ENCODE assay signal across 11 mouse cellular contexts in the genomic region with DNA sequence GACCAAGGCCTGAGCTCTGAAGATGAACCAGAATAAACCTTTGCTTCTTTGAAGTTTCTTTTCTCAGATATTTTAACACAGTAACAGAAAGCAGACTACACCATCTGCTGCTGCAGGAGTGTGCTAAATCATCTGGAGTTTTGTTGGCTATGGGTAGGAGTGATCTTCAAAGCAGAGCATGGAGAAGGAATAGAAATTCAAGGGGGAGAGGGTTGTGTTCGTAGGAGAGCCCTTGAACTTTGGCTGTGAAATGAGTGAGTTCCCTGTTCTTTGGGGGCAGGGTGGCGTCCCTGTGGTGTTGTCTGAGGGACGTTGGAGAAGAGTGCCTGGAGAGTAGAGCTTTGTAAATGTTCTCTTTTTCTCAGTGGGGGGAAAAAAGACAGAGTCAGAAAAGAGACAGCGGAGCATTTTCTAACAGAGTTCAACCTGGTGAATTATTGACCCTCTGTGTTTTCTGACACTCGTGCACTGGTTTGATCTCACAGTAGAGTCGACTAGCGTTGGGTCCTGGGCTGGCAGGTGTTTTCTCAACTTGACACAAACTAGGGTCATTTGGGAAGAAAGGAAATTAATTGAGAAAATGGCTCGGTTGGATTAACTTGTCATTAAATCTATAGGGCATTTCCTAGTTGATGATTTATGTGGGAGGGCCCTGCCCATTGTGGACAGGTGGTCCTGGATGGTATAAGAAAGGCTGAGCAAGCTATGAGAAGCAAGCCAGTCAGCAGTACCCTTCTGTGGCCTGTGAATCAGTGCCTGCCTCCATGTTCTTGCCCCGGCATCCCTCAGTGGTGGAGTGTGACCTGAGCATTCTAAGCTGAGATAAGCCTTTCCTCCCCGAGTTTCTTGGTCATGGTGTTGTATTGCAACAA. TPM values are rescaled to one million over a fixed set of nuclear protein-coding genes. Genes with fewer than 3 reads are reported as not detected.
A peak's percentile ranks its signal among the peaks of the same experiment; 100 is the strongest.
DNase-seq lines count a peak whose midpoint lies in the region; ATAC-seq and TF ChIP-seq lines count a peak whose summit lies in the region.
"Had no signal": no experiment of that assay in that cellular context is flagged by ENCODE, and none has a peak within 500 bp of the region (broad histone marks: within the 10 kb centered on the region; RNA-seq: fewer than 3 reads in every experiment).

No protein-coding gene starts in this region.

- H3K27ac ChIP-seq in kidney, postnatal 0 days = peak overlapping the region; percentile 43
- H3K27ac ChIP-seq: limb, embryonic 13.5 days; neural tube, embryonic 15.5 days had no signal

- H3K9ac ChIP-seq in kidney, postnatal 0 days (ENCODE audit: low read depth, low read length) = no peak overlapping the region
- H3K9ac ChIP-seq: limb, embryonic 13.5 days; neural tube, embryonic 15.5 days had no signal

- peak; percentile 63 to 84 for DNase-seq in adrenal gland, adult (ENCODE audit: inconsistent age in 2 of 2, low spot score in 1 of 2)
- DNase-seq in adrenal gland, adult 18-20 months (ENCODE audit: low spot score in 2 of 2) = no peak
- peak; percentile 21 to 64 for DNase-seq in left cerebral cortex, adult 18-20 months (ENCODE audit: low spot score in 2 of 2)
- no peak for DNase-seq in left cerebral cortex, postnatal 4 days
- peak; percentile 31 for DNase-seq in kidney, postnatal 0 days (ENCODE audit: low spot score)
- peak; percentile 2 for DNase-seq in naive thymus-derived CD4-positive, alpha-beta T cell, adult 2 months (ENCODE audit: low read depth)
- no peak for DNase-seq in Muller cell, postnatal 12 days (ENCODE audit: inconsistent ontology term)
- DNase-seq in thymus, postnatal 14 days = no peak
- DNase-seq: gastrocnemius, postnatal 25 days had no signal

- no peaks in the 10 kb centered on the region for H3K9me3 ChIP-seq in kidney, postnatal 0 days (replicated peaks; ENCODE audit: low read length)
- H3K9me3 ChIP-seq: limb, embryonic 13.5 days; neural tube, embryonic 15.5 days had no signal

- 28% methylated on average over 10 of the region's 10 CpGs for WGBS in kidney, postnatal 0 days

- H3K4me3 ChIP-seq in kidney, postnatal 0 days (replicated peaks; ENCODE audit: low read depth, low read length) = no peak overlapping the region
- H3K4me3 ChIP-seq: limb, embryonic 13.5 days; neural tube, embryonic 15.5 days had no signal

- peaks cover 19% of the 10 kb centered on the region for H3K4me1 ChIP-seq in kidney, postnatal 0 days (replicated peaks; ENCODE audit: insufficient read depth, low read length)

- TF ChIP-seq CTCF in kidney, postnatal 0 days (IDR thresholded peaks at IDR 0.05; ENCODE audit: low read depth) = no peak

- ATAC-seq in kidney, postnatal 0 days (replicated peaks; ENCODE audit: low FRiP score, low read depth) = peak; percentile 69

- H3K27me3 ChIP-seq in kidney, postnatal 0 days (ENCODE audit: insufficient read depth, low read length) = no peaks in the 10 kb centered on the region
- H3K27me3 ChIP-seq: limb, embryonic 13.5 days; neural tube, embryonic 15.5 days had no signal

- intact Hi-C loops in left cerebral cortex, postnatal 4 days (cut with DNase I) = no loop called here

- no peak overlapping the region for H3K4me2 ChIP-seq in kidney, postnatal 0 days (ENCODE audit: low read length)
- H3K4me2 ChIP-seq: limb, embryonic 13.5 days; neural tube, embryonic 15.5 days had no signal

- H3K36me3 ChIP-seq in kidney, postnatal 0 days (ENCODE audit: insufficient read depth, low read length) = no peaks in the 10 kb centered on the region
- H3K36me3 ChIP-seq: limb, embryonic 13.5 days; neural tube, embryonic 15.5 days had no signal

RNA-seq across cellular contexts. Expression of a gene that starts 57.8 kb away (rescaled TPM):
- total RNA-seq in adrenal gland, adult 18-20 months (2021) = 10 to 100 TPM; 28.6 to 30.8 TPM
- total RNA-seq in left cerebral cortex, adult 18-20 months (2021) = 10 to 100 TPM; 40.2 to 40.7 TPM
- total RNA-seq in left cerebral cortex, postnatal 4 days (2021) = 10 to 100 TPM; 56.2 to 58.7 TPM
- 41.8 and 43.0 TPM in 2 replicates for polyA plus RNA-seq in kidney, postnatal 0 days (2015; fragmentation: Nextera tagmentation; extraction: Ambion mirVana)

Comparison
In these comparisons a context has a peak if more than half of its experiments do, and no peak if none do; other contexts are left out.
1. DNase-seq: peak in adrenal gland, adult (2 of 2), left cerebral cortex, adult 18-20 months (2 of 2), kidney, postnatal 0 days (single experiment) and naive thymus-derived CD4-positive, alpha-beta T cell, adult 2 months (single experiment); none in adrenal gland, adult 18-20 months (0 of 2), left cerebral cortex, postnatal 4 days (single experiment), Muller cell, postnatal 12 days (single experiment) and thymus, postnatal 14 days (single experiment).